Mouse (Mus musculus) lung, embryonic 14.5 days (tissue): ENCODE data around the gene Dctpp1. TPM values are rescaled to one million over a fixed set of nuclear protein-coding genes. Genes with fewer than 3 reads are reported as not detected.

Experiments used
- ATAC-seq: fragments of 200-750 bp; cut with Nextera tagmentation; 2 replicates; pipeline ENCODE4 v1.8.0; 2017; ENCODE audit warnings: mild to moderate bottlenecking, moderate TSS enrichment, moderate library complexity; ENCODE audit not compliant: insufficient read depth
- DNase-seq: peaks from one replicate; pipeline ENCODE4 v3.0.0-alpha.2; 2015
- H3K27ac ChIP-seq: fragments of 300-500 bp; sonication (generic); 2 replicates; pipeline ENCODE4 v1.5.1; 2014; ENCODE audit warnings: low read depth, mild to moderate bottlenecking, moderate library complexity
- H3K27me3 ChIP-seq: fragments of 300-500 bp; sonication (generic); 2 replicates; pipeline ENCODE4 v1.6.1; 2014; ENCODE audit warnings: low read length, control low read depth; ENCODE audit not compliant: insufficient read depth
- H3K36me3 ChIP-seq: fragments of 300-500 bp; sonication (generic); 2 replicates; pipeline ENCODE4 v1.6.1; 2014; ENCODE audit warnings: control low read depth; ENCODE audit not compliant: insufficient read depth
- H3K4me1 ChIP-seq: fragments of 300-500 bp; sonication (generic); 2 replicates; pipeline ENCODE4 v1.6.1; 2014; ENCODE audit warnings: antibody characterized with exemption, control low read depth; ENCODE audit not compliant: insufficient read depth
- H3K4me2 ChIP-seq: fragments of 300-500 bp; sonication (generic); 2 replicates; pipeline ENCODE4 v1.6.1; 2014; ENCODE audit warnings: mild to moderate bottlenecking
- H3K4me3 ChIP-seq: fragments of 300-500 bp; sonication (generic); 2 replicates; pipeline ENCODE4 v1.5.1; 2014; ENCODE audit warnings: low read depth, low read length
- H3K9ac ChIP-seq: fragments of 300-500 bp; sonication (generic); 2 replicates; pipeline ENCODE4 v1.6.1; 2014
- H3K9me3 ChIP-seq: fragments of 300-500 bp; sonication (generic); 2 replicates; pipeline ENCODE4 v1.6.1; 2016; ENCODE audit warnings: low read depth, low read length, control low read depth
- CTCF ChIP-seq: IDR thresholded peaks from 2 replicates; pipeline ENCODE4 v1.5.1; 2016; ENCODE audit warnings: antibody characterized with exemption, low read depth
- WGBS: fragments of 180-500 bp; shearing (Covaris S2); extraction: QIAGEN DNeasy Blood & Tissue Kit; methylation state at CpG from one replicate; pipeline ENCODE4 v1.1.7; 2014; 5-methylcytosine and 5-hydroxymethylcytosine counted together
- polyA plus RNA-seq: library from polyadenylated mRNA; unstranded; fragments of >200 nt; fragmentation: Nextera tagmentation; extraction: Ambion mirVana; gene quantifications from 2 replicates; pipeline ENCODE4 v1.2.1, GENCODE M21; 2014

Dctpp1 gene
- polyA plus RNA-seq, 1 experiment from 2014 or later = 226 TPM

DNA sequence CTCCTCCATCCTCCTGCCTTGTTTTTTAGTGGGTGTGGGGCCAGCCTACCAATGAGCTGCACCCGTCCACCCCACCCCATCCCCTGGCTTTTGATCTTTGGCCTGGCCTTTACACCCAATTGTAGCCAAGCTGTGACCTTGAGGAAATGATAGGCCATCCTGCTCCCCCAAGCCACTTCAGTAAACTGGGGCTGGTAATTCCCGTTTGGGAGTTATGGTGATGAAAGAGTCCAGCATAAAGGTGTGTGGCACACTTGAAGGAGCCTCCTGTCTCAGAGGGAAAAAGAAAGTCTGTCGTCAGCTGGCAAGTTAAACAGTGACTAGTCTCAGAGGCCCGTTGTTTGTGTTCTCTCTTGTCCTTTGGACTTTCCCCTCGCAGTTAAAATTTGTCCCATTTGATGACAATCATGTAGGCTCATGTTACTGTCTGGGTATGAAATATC is 16.0 kb upstream of the Dctpp1 start:
- DNase-seq = no peak
- Histone ChIP-seq H3K9me3 (no peaks in the 10 kb centered on the region), H3K9ac (no peak overlapping the region), H3K4me3 (no peak overlapping the region), H3K27me3 (no peaks in the 10 kb centered on the region), H3K27ac (no peak overlapping the region), H3K4me2 (no peak overlapping the region), H3K36me3 (0 out of 2 replicates have a peak, but pooled peaks cover 4% of the 10 kb centered on the region), H3K4me1 (0 out of 2 replicates have a peak, but pooled peaks cover 3% of the 10 kb centered on the region)
- ATAC-seq = no peak
- 38% methylated on average over 5 of the region's 5 CpGs for WGBS
- TF ChIP-seq CTCF = no peak

DNA sequence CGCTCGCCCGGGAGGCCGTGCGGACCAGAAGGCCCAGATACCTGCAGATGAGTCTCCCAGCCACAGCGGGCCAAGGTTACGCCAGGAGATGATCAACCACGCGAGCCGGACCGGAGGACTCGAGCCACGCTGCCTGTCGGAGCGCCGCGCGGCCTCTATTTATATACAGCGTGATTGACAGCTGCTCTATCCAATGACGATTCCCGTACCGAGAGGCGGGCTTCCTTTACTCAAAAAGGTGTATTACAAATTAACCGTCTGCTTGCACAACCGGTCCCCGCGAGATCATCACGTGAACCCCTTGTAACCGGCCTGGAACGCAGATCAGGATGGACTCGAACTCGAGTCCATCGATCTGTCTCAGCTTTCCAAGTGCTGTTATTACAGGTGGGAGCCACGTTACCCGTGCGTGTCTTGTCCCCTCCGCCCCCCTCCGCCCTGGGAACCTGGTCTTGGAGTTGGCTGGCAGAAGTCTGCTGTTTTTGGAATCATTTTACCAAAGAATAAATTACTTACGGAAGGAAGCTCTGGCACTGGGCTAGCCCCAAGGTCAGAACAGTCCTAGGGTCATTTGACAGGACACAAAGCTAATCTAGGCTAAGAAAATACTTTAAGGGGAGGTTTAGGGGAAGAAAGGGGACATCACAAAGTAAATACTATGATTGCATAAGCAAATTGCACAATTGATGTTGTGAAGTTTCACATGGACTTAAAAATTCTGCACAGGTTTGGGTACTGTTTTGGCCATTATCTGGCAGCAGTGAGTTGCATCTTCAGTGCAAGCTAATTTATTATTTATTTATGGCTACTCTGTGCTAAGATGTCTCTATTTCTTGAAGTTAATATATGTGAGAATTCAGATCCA is 13.6 kb upstream of the Dctpp1 start, which contains the start of gene Sephs2:
Gene Sephs2 (minus strand): TSS at position 131 of the 865 bp plus-strand sequence.
- H3K36me3 ChIP-seq = peaks cover 21% of the 10 kb centered on the region; the same call in 1 of the 2 replicates
- peak within 1 kb of the TSS; percentile 92 for H3K4me2 ChIP-seq
- TF ChIP-seq CTCF = no peak
- peak within 1 kb of the TSS; percentile 90 for H3K4me3 ChIP-seq
- WGBS = 2% methylated on average over 39 of the region's 39 CpGs
- no peaks in the 10 kb centered on the region for H3K9me3 ChIP-seq
- H3K9ac ChIP-seq = peak within 1 kb of the TSS; percentile 93
- no peaks in the 10 kb centered on the region for H3K27me3 ChIP-seq
- DNase-seq (peak; percentile 99), ATAC-seq (peak; percentile 92)
- H3K4me1 ChIP-seq = 0 out of 2 replicates have a peak, but pooled peaks cover 3% of the 10 kb centered on the region
- H3K27ac ChIP-seq = peak within 1 kb of the TSS; percentile 88

- DNase-seq (peak; percentile 54), ATAC-seq (peak; percentile 80)
- WGBS = 10% methylated on average over 49 of the region's 50 CpGs
Observed at GRCm38 (mm10) chr7:127273118-127273923, 12.8 kb upstream of the Dctpp1 start.

GRCm38 (mm10) chr7:127272566-127272965 is 12.1 kb upstream of the Dctpp1 start:
- DNase-seq (no peak), ATAC-seq (no peak)
- Histone ChIP-seq H3K4me2 (peak overlapping the region; percentile 92), H3K4me3 (peak overlapping the region; percentile 90), H3K36me3 (peaks cover 23% of the 10 kb centered on the region; the same call in 1 of the 2 replicates), H3K4me1 (0 out of 2 replicates have a peak, but pooled peaks cover 3% of the 10 kb centered on the region), H3K9me3 (0 out of 2 replicates have a peak, but pooled peaks cover 4% of the 10 kb centered on the region), H3K9ac (no peak overlapping the region), H3K27ac (no peak overlapping the region), H3K27me3 (no peaks in the 10 kb centered on the region)
- no peak for TF ChIP-seq CTCF
- 95% methylated on average over 15 of the region's 15 CpGs for WGBS

More at GRCm38 (mm10) chr7:127273118-127273923, 12.8 kb upstream of the Dctpp1 start:
- TF ChIP-seq CTCF = peak; percentile 27; the same call in 1 of the 2 replicates
- peak overlapping the region; percentile 92 for H3K4me2 ChIP-seq
- peak overlapping the region; percentile 88 for H3K27ac ChIP-seq
- peak overlapping the region; percentile 90 for H3K4me3 ChIP-seq
- H3K9me3 ChIP-seq = 0 out of 2 replicates have a peak, but pooled peaks cover 3% of the 10 kb centered on the region
- H3K36me3 ChIP-seq = peaks cover 23% of the 10 kb centered on the region; the same call in 1 of the 2 replicates
- 0 out of 2 replicates have a peak, but pooled peaks cover 3% of the 10 kb centered on the region for H3K4me1 ChIP-seq
- H3K9ac ChIP-seq = peak overlapping the region; percentile 93
- H3K27me3 ChIP-seq = no peaks in the 10 kb centered on the region

GRCm38 (mm10) chr7:127271093-127271492 is 10.6 kb upstream of the Dctpp1 start:
- ATAC-seq = no peak
- Histone ChIP-seq H3K4me2 (no peak overlapping the region), H3K4me3 (no peak overlapping the region), H3K27me3 (no peaks in the 10 kb centered on the region), H3K9ac (no peak overlapping the region), H3K36me3 (peaks cover 23% of the 10 kb centered on the region; the same call in 1 of the 2 replicates), H3K9me3 (0 out of 2 replicates have a peak, but pooled peaks cover 4% of the 10 kb centered on the region), H3K4me1 (0 out of 2 replicates have a peak, but pooled peaks cover 3% of the 10 kb centered on the region), H3K27ac (no peak overlapping the region)
- no peak for DNase-seq
- WGBS = 95% methylated on average over 4 of the region's 4 CpGs
- no peak for TF ChIP-seq CTCF

DNA sequence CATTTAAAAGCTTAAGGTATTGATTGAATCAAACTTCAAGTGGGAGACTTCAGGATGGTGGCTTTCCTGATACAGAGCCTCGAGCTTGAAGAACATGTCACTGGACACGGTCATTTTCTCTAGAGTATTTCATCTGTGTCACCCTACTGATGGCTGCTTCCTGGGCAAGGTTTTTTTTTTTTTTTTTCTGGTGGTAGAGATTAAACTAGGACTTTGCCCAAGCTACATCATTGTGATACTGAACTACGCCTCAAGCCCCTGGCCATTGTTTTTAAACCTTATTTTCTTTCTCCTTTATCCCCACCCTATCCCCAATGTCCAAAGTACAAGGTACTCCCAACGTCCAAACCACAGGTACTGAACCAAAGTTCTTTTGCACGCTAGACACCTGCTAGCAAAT is 10.2 kb upstream of the Dctpp1 start:
- WGBS = 89% methylated on average over 5 of the region's 5 CpGs
- Histone ChIP-seq H3K27ac (no peak overlapping the region), H3K27me3 (no peaks in the 10 kb centered on the region), H3K36me3 (peaks cover 23% of the 10 kb centered on the region; the same call in 1 of the 2 replicates), H3K4me2 (no peak overlapping the region), H3K9ac (no peak overlapping the region), H3K4me3 (no peak overlapping the region), H3K4me1 (0 out of 2 replicates have a peak, but pooled peaks cover 3% of the 10 kb centered on the region), H3K9me3 (0 out of 2 replicates have a peak, but pooled peaks cover 4% of the 10 kb centered on the region)
- TF ChIP-seq CTCF = no peak
- no peak for DNase-seq
- no peak for ATAC-seq
